Mouse (Mus musculus) kidney, adult 18-20 months (tissue): ENCODE measurements at regions not wholly inside any gene's neighbourhood (a gene's known extent, or its start where the extent isn't known, plus 50 kb on each side); places are given as distances from the start of the nearest gene placed in this dataset.

ENCODE experiments used
- DNase-seq: peaks from one replicate; pipeline ENCODE4 v3.0.0; 2021

GRCm38 (mm10) chr9:79146004-79146403 is 530.7 kb downstream of the Cd109 start:
- DNase-seq: no peak

GRCm38 (mm10) chr9:79165596-79165995 is 550.2 kb downstream of the Cd109 start:
- DNase-seq: no peak

GRCm38 (mm10) chr9:79173036-79173435 is 545.6 kb downstream of the Col12a1 start:
- DNase-seq: no peak

- no peak for DNase-seq
These were observed 538.7 kb downstream of the Col12a1 start for GRCm38 (mm10) chr9:79179954-79180353.

GRCm38 (mm10) chr9:79195420-79195819 is 523.2 kb downstream of the Col12a1 start:
- DNase-seq: no peak

- no peak for DNase-seq
These were observed 516.9 kb downstream of the Col12a1 start for GRCm38 (mm10) chr9:79201755-79202154.

- no peak for DNase-seq
These were observed 505.3 kb downstream of the Col12a1 start for GRCm38 (mm10) chr9:79213364-79213763.

- no peak for DNase-seq
These were observed 502.6 kb downstream of the Col12a1 start for GRCm38 (mm10) chr9:79215986-79216385.

GRCm38 (mm10) chr9:79216432-79216831 is 502.2 kb downstream of the Col12a1 start:
- no peak for DNase-seq

GRCm38 (mm10) chr9:79233081-79233480 is 485.6 kb downstream of the Col12a1 start:
- no peak for DNase-seq

GRCm38 (mm10) chr9:79233751-79234150 is 484.9 kb downstream of the Col12a1 start:
- no peak for DNase-seq

- DNase-seq: no peak
These were observed 448.9 kb downstream of the Col12a1 start for GRCm38 (mm10) chr9:79269646-79270213.

GRCm38 (mm10) chr9:79270256-79270655 is 448.4 kb downstream of the Col12a1 start:
- DNase-seq: no peak

- no peak for DNase-seq
These were observed 430.8 kb downstream of the Col12a1 start for GRCm38 (mm10) chr9:79287849-79288248.

GRCm38 (mm10) chr9:79295306-79295705 is 423.3 kb downstream of the Col12a1 start:
- no peak for DNase-seq

- DNase-seq: no peak
These were observed 417.1 kb downstream of the Col12a1 start for GRCm38 (mm10) chr9:79301580-79301979.

GRCm38 (mm10) chr9:79310591-79310990 is 408.0 kb downstream of the Col12a1 start:
- DNase-seq: no peak

- DNase-seq: no peak
These were observed 401.2 kb downstream of the Col12a1 start for GRCm38 (mm10) chr9:79317411-79317810.

GRCm38 (mm10) chr9:79346371-79347096 is 372.1 kb downstream of the Col12a1 start:
- no peak for DNase-seq

- no peak for DNase-seq
These were observed 326.6 kb downstream of the Col12a1 start for GRCm38 (mm10) chr9:79392020-79392419.

GRCm38 (mm10) chr9:79414989-79415388 is 303.6 kb downstream of the Col12a1 start:
- no peak for DNase-seq

GRCm38 (mm10) chr9:79430417-79430816 is 288.2 kb downstream of the Col12a1 start:
- no peak for DNase-seq

GRCm38 (mm10) chr9:79437636-79438035 is 281.0 kb downstream of the Col12a1 start:
- DNase-seq: no peak

GRCm38 (mm10) chr9:79439233-79439960 is 279.2 kb downstream of the Col12a1 start:
- DNase-seq: no peak
